Mouse (Mus musculus): ENCODE measurements around the gene Apol6. TPM values are rescaled to one million over a fixed set of nuclear protein-coding genes. Genes with fewer than 3 reads are reported as not detected.

Apol6 gene
- total RNA-seq, 1 experiment from 2014 or later = 12.1 TPM

Other genes starting within 250 kb of the Apol6 start
- 19.1 and 19.3 TPM in 2 replicates for gene Zfp251, start 173.3 kb upstream of the Apol6 start, total RNA-seq (2021)
- gene Zfp7, start 165.5 kb upstream of the Apol6 start, total RNA-seq (2021) = 3.2 and 3.3 TPM in 2 replicates
- not detected in 2 replicates for gene Gm49527, start 165.4 kb upstream of the Apol6 start, total RNA-seq (2021)
- 6.6 and 8.0 TPM in 2 replicates for gene Zfp647, start 119.3 kb upstream of the Apol6 start, total RNA-seq (2021)
- gene 1110038F14Rik, start 96.2 kb upstream of the Apol6 start, total RNA-seq (2021) = 44.6 and 45.8 TPM in 2 replicates
- 0.67 and 1.3 TPM in 2 replicates for gene Mb, start 5.9 kb downstream of the Apol6 start, total RNA-seq (2021)